Mouse (Mus musculus) heart, adult 2 months (tissue): ENCODE data around the gene Macrod2.
A peak's percentile ranks its signal among the peaks of the same experiment; 100 is the strongest.

ENCODE experiments used
- CTCF ChIP-seq: fragments of 200-600 bp; IDR thresholded peaks from 2 replicates; pipeline ENCODE4 v1.8.1; 2022; ENCODE audit warnings: antibody characterized with exemption, mild to moderate bottlenecking, moderate library complexity
- EP300 ChIP-seq: fragments of 200-500 bp; IDR thresholded peaks from 2 replicates; pipeline ENCODE4 v1.6.1; 2011; ENCODE audit warnings: low read depth, low read length, control low read depth; ENCODE audit not compliant: insufficient read depth
- POLR2A ChIP-seq: fragments of 200-500 bp; IDR thresholded peaks from 2 replicates; pipeline ENCODE4 v1.6.1; 2011; ENCODE audit warnings: mild to moderate bottlenecking, low read depth, low read length, control low read depth; ENCODE audit not compliant: insufficient read depth

- TF ChIP-seq POLR2A (no peak), CTCF (no peak), EP300 (0 out of 2 replicates have a peak, but pooled peaks have one; percentile 35)
Measured at GRCm38 (mm10) chr2:141998901-141999300, 1603.8 kb downstream of the Macrod2 start.
